Mouse (Mus musculus) spleen, postnatal 14 days (tissue): ENCODE measurements around the gene Pan3.

Experiments used
- DNase-seq, 2 experiments: peaks; one replicate each; pipeline ENCODE4 v3.0.0; 2021 to 2022; ENCODE audit warnings: low spot score in 2 of 2

The Pan3 gene

DNA sequence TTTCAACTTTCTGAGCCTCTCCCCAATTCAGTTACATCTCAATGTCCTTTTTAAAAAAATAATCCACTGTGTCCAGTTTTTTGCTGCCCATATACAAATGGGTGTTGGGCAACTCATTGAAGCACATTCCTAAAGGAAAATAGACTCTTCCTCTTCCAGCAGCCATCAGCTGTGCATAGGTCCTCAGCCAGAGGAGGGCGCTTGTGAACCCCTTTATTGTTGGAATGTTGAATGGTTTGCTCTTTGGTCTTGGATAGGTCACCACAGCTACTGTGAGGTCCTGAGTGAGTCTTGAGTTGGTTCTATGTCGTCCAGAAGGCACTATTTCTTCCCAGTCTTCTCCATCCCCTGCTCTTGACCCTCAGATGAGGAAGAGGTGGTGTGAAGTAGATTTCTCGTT is 54.2 kb downstream of the Pan3 start:
- no peak for DNase-seq

DNA sequence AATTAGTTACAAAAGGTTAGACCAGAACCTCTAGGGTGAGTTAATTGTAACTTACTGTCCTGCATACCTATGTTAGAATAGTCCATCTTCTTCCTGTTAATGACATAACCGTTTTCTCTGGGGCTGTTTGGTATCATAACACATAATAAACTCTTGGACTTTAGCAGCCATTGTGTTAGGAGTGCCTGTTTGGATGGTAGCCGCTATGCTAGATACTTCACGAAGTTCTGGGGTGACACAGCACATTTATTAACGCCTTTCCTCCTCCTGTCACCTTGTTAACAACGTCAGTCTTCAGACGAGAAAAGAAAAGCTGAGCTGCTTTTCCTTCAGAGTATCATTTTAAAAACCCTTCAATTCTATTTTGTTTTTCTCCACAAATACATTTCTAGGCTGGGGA is 59.3 kb downstream of the Pan3 start:
- no peak for DNase-seq

DNA sequence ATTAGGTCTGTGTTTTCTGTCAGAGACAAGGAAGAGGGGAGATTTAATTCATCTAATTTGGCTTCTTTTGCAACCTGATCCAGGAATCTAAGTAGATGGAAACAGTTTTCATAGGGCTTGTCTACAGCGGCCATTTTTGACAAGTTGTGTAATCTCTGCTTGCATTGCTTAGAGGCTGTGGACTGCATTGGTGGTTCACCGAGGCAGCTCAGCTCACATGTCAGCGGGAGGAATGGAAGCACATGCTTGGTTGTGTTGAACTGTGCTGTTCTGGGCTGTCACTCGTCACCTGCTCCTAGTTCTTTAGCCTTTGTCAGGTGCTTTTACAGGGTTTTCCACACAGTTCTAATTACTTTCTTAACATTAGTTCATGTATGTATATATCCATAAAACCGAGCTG is 60.9 kb downstream of the Pan3 start:
- DNase-seq, result no peak

DNA sequence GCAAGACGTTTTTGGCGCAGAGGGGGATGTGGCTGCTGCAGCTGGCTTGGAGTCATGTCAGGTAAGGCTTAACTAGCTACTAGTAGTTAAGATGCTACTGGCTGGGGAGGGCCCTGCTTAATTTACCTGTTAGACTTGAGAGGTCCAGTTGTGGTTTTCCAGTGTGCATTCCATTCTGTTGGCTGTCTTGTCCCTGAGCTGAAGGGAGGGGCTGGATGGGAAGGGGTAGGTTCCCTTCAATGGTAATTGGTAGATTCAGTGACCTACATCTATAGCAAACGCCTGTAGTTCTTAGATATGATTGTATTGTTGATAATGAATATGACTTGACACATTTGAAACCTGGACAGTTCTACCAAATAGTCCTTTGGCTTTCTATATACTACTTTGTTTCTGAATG is 62.5 kb downstream of the Pan3 start:
- DNase-seq, result no peak

DNA sequence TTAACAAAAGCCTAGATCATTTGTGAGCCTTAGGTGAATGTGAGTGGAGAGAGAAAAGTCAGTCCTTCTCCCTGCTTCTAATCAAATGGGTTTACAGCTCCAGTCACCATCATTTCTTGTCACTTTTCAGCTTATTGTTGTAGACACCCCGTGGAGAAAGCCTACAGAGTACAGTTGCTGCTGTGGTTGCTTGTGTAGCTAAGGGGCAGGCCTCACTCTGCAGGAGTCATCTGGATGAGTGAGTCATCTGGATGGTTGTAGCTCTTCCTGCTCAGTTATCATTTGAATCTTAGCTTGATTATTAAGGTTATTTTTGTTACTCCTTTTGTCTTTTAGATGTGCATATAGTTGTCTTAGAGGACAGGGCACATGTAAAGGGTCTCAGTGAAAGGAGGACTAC is 63.2 kb downstream of the Pan3 start:
- no peak for DNase-seq

DNA sequence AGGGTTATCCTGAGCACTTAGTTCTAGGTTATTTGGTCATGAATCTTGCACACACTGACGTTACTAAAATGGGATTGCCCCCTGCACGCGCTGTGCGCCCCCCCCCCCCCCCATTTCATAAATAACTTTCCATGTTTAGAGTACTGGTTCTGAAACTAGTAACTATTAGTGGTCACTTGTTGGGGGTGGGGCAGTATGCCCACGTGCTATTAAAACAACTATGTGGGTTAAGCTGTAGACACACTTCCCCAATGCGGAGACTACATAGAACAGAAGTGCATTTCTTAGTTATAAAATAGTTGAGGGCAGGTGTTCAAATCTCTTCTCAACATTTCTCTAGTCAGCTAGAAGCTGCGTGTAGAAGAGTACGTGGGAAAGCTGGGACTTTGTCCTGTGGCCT is 63.7 kb downstream of the Pan3 start:
- no peak for DNase-seq

DNA sequence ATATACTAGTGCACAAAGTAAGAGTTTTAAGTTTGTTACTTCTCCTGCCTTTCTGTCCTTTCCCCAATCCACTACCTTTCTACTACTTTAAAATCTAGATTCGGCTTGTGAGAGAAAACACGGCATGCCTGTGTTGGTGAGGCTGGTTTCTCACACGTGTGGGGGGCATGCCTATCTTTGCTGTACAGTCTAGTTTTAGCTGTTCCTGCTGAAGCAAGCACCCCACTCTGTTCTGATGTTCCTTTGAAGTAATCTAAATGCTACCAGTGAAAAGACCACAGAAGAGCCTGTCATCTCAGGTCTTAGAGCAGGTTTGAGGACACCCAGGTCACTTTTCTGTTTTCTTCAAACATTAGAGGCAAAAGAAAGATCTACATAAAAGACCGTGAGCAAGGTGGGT is 64.4 kb downstream of the Pan3 start:
- DNase-seq, result no peak

DNA sequence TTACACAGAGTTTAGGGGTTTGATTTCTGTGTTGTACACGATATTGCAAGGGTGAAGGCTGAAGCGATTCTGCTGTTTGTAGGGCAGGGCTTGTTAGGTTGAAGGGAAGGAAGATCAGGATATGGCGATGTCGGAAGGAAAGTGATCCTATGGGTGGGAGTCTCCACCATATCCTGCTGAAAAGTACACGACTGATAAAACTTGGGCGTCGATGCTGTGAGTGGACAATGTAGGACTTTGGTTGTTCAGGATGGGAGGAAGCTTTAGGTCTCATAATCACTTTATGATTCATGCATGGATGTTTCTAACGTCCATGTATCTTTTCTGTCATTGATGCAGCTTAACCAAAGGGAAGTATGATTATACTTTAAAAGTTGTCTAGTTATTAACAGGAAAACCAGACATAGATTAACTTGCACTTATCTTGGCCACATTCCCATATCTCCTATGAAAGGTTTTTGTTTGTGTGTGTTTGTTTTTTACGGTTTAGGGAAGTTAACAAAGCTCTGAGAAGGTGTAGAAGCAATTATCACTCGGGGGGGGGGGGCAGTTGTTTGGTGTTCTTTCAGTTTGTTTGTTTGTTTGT is 64.9 kb downstream of the Pan3 start:
- DNase-seq, result no peak

DNA sequence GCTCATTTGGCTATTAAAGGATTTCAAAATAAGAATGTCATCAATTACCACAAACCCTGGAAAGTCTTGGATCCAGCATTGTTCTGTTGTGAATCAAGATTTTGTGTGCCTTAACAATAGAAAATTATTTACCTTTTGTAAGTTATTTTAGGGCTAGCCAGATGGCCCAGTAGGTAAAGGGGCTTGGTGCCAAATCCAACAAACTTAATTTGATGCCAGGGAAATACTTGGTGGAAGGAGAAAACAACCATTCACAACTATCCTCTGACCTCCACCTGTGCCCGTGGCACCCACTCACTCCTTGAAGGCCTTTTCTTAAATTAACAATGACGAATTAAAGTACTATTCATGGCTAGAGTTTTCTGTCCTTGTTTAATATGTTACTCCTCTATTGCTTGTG is 66.0 kb downstream of the Pan3 start:
- no peak for DNase-seq

DNA sequence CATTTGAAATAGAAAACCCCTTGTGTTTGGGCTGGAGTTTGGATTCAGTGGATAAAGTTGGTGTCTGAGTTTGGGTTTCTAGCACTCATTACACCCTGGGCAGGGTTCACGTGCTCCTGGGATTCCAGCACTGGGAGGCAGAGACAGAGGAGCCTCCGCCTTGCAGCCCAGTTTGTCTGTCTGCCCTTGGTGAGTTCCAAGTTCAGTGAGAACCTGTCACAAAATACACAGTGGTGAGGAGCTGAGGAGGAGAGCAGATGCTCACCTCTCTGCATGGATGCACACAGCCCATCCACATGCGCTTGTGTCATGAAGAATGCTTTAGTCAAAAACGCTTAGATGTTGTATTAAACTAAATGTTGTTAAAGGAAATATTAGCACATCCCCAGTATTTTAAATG is 67.0 kb downstream of the Pan3 start:
- no peak for DNase-seq

DNA sequence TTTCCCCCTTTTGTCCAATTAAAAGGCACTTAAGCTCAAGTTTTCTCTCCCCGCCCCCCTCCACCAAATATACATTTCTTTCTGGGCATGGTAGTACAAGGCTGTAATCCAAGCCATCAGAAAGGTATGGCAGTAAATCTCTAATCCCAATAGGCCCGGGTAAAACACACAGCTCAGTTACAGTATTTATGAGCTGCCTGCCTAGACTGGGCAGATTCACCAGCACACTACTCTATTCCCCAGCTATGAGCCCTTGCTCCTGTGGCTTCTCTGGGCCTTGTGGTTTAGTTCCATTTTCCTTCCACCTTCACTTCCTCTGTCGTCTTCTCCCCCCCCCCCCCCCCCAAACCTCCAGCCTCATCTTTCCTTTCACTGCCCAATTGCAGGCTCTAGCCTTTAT is 67.8 kb downstream of the Pan3 start:
- no peak for DNase-seq

DNA sequence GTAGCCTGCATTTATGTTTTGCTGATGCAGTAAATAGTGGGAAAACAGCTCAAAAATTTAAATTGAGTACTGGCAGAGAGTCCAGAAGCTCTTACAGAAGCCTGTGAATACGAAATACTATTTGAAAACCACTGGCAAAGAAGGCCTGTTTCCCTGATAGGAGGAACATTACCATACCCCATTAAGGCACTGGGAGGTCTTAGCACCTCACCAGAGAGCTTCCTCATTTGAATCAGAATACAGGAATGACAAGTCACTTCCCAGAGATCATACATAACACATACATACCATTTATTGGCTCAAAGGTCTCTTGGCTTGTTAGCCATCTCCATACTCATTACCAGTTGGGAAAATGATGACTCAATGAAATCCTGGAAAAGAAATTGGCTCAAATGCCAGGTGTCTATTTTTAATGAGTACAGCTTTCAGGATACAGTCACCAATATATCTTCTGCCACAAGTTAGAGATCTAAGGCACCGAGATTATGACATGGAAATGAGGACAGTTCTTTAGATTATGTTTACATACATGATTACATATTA is 71.6 kb downstream of the Pan3 start:
- DNase-seq, result no peak

DNA sequence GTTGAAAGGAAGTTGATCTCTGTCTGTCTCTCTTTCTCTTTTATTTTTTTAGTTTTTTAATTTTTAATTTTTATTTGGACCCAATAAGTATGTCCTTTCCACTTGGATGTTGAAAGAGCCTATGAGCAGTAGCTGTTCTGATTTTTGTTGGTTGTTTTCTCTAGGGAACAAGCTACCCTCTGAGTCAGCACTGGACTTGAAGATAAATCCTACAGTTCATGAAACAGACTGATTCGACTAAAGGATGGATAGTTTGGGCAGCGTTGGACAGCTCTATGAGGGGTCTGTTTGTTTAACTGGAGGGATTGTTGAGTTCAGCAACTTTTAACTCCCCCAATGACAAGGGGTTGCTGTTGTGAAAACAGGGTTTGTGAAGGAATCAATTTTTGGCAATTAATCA is 73.0 kb downstream of the Pan3 start:
- no peak for DNase-seq

DNA sequence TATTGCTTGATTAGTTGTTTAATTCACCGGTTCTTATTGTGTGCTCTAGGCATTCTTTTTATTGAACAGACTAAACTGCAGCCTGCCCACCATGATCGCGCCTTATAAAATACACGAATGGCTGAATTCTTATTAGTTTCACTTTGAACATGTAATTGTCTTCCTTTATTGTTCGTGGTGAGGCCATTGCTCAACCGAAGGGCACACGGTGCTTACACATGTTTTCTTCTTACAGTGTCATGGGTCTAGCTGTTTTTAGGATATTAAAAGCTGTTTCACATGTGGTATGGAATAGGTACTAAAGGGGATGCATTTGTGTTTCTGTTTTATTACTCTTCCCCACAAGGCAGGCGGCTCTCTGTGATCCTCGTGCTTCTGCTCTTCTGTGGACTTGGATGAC is 81.4 kb downstream of the Pan3 start:
- no peak for DNase-seq

DNA sequence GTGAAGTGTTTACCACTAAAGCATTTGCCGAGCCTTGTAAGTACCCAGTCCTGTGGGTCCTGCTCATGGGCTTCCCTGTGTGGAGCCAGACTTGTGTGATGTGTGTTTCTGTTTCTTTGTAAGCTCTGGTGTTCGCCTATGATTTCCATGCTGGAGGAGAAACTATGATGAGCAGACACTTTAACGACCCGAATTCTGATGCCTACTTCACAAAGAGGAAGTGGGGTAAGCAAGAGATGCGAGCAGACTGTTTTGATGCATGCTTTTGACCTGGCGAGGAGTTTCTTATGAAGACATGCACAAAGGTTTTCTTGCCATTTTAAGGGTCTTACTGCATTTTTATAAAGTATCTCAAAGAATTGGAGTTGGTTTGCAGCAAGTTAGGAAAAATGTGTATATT is 97.0 kb downstream of the Pan3 start:
- DNase-seq, result no peak

DNA sequence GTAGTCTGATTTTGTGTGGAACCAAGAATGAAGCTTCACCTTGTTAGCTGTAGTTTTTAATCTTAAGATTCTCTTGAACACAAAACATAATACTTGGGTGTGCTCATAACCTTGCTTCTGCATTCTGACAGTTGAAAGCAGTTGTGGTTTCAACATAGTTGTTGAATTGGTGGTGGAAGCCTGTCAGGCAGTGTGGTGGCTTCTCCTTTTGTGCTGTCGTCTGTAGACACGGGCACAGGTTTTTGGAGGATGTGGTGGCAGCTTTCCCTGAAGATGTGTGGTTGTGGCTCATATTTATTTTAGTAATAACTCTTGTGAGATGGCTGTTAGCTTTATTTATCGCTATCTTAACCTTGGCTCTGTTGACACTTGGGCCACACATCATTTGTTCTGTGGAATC is 97.8 kb downstream of the Pan3 start:
- no peak for DNase-seq

DNA sequence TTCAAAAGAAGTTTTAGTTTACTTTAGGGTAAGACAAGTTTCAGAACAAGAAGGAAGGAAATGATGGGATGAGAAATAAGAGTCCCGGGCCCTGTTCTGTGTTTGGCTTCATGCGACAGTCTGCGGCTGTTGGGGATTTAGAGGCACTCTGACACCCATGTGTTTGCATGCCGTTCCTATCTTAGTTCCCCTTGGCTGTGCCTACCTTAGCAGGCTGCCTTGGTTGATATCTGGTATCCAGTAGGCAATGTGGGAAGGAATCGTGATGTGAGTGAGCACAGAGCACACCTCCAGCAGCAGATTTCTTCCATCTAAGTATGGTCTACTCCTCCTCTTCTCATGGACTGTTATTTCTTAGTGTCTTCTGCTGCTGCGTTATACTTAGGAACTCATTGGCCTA is 102.1 kb downstream of the Pan3 start:
- no peak for DNase-seq

DNA sequence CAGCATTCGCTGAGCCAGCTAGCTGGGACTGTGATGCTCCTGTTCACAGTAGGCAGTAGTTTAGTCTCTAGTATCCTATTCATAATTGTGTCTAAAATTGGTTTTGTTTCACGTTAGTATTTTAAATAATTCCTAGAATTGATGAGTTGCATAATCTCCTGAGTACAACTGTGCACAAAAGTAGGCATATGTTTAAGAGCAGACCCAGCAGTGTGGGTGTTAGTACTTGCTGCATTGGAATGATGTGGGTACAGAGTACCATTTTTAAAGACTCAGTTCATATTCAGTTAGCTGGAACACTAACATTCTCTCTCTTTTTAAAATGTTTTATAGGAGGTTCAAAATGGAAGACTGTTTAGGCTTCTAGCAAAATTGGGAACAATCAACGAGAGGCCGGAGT is 109.4 kb downstream of the Pan3 start:
- DNase-seq, result no peak

DNA sequence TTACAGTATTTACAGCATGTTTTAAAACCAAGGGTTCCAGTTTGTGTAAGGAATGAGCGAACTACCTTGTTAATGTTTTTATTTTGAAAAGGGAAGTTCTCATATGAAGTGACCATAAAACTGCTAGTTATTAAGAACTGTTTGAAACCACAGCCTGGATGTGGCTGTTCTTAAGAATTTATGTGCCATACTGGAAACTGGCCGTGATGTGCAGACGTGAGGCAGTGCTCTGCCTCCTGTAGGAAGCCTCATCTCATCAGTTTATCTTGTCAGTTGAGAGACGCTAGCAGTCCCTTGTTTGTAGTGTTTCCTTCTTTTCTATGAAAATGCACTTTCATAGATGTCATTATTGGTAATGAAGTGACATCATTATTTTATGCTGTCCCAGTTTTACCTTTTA is 109.9 kb downstream of the Pan3 start:
- DNase-seq, result no peak

DNA sequence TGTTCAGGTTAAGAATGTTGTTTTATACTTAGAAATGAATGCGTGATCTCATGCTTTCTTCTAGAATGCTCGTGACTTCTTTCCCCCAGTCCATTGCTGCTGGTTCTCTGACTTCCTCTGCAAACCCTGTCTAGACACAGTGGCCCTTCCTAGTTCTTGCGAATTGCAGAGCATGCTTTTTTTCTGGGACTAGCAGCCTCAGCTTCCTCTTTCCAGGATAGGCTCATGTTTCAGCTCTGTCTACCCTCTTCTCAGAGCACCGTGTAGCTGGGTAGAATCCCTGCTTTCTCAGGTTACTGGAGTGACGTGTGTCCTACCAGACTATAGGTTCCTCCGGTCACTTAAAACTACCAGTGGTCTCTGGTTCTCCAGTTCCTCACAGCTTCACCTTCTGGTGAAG is 112.3 kb downstream of the Pan3 start:
- no peak for DNase-seq

DNA sequence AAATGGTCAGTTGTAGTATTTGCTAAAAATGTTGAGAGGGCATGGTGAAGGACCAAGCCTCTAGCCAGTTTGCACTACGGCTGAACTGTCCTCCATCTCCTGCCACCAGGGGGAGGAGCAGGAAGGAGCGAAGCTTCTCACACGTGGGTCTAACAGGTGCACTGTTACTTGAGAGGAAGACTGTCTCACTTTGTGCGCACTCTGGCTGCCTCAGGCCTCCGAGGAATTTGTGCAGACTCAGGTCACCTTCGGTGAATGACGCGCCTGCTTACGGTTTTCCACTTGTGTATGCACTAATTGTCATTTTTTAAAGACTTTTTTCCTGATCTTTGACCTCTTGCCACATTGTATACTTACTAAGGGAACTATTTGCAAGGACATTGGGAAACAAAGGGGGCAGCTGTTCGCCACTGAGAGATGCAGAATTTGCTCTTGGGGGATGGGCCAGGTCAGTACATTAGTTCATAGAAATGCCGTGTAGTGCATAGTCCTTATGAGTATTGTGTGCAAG is 115.8 kb downstream of the Pan3 start:
- peak in 1 of 2 experiments; percentile 25 for DNase-seq

DNA sequence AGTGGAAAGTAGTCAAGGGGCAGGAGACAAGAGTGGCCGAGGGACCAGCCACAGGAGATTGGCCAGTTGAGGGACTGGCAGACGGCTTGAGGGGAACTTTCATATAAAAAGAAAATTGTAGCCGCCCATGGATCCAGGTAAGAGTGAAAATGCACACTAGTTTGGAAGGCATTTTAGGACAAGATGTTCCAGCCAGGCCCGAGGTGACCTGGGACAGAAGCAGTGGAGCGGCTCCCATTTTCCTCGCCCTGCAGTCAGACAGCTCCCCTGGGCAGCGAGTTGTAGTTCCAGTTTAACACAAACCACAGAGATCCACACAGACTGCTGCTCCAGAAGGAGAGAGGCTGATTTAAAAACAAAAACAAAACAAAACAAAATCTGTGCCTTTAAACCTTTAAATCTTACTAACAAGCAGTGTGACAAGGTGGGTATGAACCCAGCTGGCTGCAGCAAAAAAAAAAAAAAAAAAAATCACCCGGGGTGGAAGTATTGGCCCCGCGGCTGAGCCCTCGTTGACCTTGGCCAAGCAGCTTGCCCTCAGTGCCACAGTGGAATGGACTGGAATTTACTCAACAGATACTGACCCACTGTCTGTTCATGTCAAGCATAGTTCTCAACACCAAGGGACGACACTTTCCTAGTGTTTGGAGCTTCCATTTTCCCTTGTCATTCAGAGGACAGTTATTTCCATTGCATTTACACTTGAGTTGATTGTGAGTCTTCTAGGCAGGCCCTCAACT is 119.2 kb downstream of the Pan3 start:
- DNase-seq, result no peak

DNA sequence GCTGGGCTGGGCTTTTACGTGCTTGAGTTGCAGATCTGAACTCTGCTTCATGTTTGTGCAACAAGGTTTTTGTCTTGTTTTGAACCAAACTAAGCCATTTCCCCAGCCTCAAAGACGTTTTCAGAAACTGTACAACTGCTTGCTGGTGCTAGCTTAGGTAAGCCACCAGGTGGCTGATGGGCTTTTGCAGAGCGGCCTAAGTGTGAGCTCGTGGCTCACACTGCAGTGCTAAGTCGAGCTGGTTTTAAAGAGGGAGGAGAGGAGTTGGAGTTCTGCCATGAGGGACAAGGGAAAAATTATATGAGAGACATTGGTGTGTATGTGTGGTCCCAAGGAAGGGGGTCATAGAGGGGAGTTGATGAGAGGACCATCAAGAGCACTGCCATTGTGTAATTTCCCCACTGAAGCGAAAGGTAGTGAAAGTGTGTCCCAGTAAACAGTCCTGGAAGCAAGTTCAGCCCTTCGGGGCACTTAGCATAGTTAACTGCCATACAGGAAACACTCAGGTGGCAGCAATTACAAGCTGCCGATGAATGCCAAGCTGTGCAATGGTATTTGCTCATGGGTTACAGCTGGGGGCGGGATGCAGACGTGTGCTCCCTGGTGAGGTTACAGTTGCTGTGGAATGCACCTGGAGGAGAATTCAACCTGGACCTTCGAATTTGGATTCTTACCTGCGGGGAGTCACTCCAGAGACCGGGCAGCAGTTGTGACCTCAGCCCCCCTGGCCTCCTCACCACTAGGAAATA is 122.1 kb downstream of the Pan3 start:
- no peak for DNase-seq
